Mouse (Mus musculus) intestine, postnatal 0 days (tissue): Measurements from ENCODE around the gene Ckap5. TPM values are rescaled to one million over a fixed set of nuclear protein-coding genes. Genes with fewer than 3 reads are reported as not detected.
A peak's percentile ranks its signal among the peaks of the same experiment; 100 is the strongest.

Experiments used
- ATAC-seq: fragments of 200-750 bp; cut with Nextera tagmentation; 2 replicates; pipeline ENCODE4 v1.8.0; 2017; ENCODE audit warnings: mild to moderate bottlenecking, moderate TSS enrichment, moderate library complexity
- H3K27ac ChIP-seq: fragments of 300-500 bp; sonication (generic); 2 replicates; pipeline ENCODE4 v1.5.1; 2014; ENCODE audit warnings: mild to moderate bottlenecking, low read depth, low read length, moderate library complexity
- H3K27me3 ChIP-seq: fragments of 300-500 bp; sonication (generic); replicated peaks from 2 replicates; pipeline ENCODE4 v1.6.1; 2014; ENCODE audit warnings: low read length, mixed read lengths; ENCODE audit not compliant: control insufficient read depth, insufficient read depth
- H3K36me3 ChIP-seq: fragments of 300-500 bp; sonication (generic); 2 replicates; pipeline ENCODE4 v1.6.1; 2014; ENCODE audit warnings: mild to moderate bottlenecking, moderate library complexity; ENCODE audit not compliant: control insufficient read depth, insufficient read depth
- H3K4me1 ChIP-seq: fragments of 300-500 bp; sonication (generic); replicated peaks from 2 replicates; pipeline ENCODE4 v1.6.1; 2014; ENCODE audit warnings: antibody characterized with exemption, low read length, mixed read lengths; ENCODE audit not compliant: control insufficient read depth, insufficient read depth
- H3K4me2 ChIP-seq: fragments of 300-500 bp; sonication (generic); replicated peaks from 2 replicates; pipeline ENCODE4 v1.6.1; 2014; ENCODE audit warnings: low read depth, mild to moderate bottlenecking, moderate library complexity
- H3K4me3 ChIP-seq: fragments of 300-500 bp; sonication (generic); 2 replicates; pipeline ENCODE4 v1.5.1; 2014; ENCODE audit warnings: low read depth, low read length
- H3K9ac ChIP-seq: fragments of 300-500 bp; sonication (generic); 2 replicates; pipeline ENCODE4 v1.6.1; 2014; ENCODE audit warnings: mild to moderate bottlenecking, low read depth, low read length
- H3K9me3 ChIP-seq: fragments of 300-500 bp; sonication (generic); 2 replicates; pipeline ENCODE4 v1.6.1; 2016; ENCODE audit warnings: mixed run types; ENCODE audit not compliant: control insufficient read depth
- CTCF ChIP-seq: sonication (generic); IDR thresholded peaks from 2 replicates; pipeline ENCODE4 v1.5.1; 2016; ENCODE audit warnings: low read depth, mild to moderate bottlenecking, control low read depth, antibody characterized with exemption, moderate library complexity
- WGBS: fragments of 180-500 bp; shearing (Covaris S2); extraction: QIAGEN DNeasy Blood & Tissue Kit; methylation state at CpG from one replicate; pipeline ENCODE4 v1.1.7; 2014; 5-methylcytosine and 5-hydroxymethylcytosine counted together
- polyA plus RNA-seq: library from polyadenylated mRNA; unstranded; fragments of >200 nt; fragmentation: Nextera tagmentation; extraction: Ambion mirVana; gene quantifications from 2 replicates; pipeline ENCODE4 v1.2.1, GENCODE M21; 2015

The Ckap5 gene
- polyA plus RNA-seq, 1 experiment from 2014 or later, result 19.3 TPM

- Histone ChIP-seq H3K27ac (no peak overlapping the region), H3K4me3 (no peak overlapping the region), H3K27me3 (no peaks in the 10 kb centered on the region), H3K36me3 (no peaks in the 10 kb centered on the region), H3K4me2 (no peak overlapping the region), H3K9me3 (no peaks in the 10 kb centered on the region), H3K4me1 (no peaks in the 10 kb centered on the region), H3K9ac (no peak overlapping the region)
- no peak for TF ChIP-seq CTCF
- 79% methylated on average over 5 of the region's 5 CpGs for whole genome bisulfite sequencing
- no peak for ATAC-seq
Measured at GRCm38 (mm10) chr2:91631826-91632225, 105.3 kb downstream of the Ckap5 start.

GRCm38 (mm10) chr2:91632316-91632715 is 105.8 kb downstream of the Ckap5 start:
- H3K4me3 ChIP-seq, result no peak overlapping the region
- no peak overlapping the region for H3K27ac ChIP-seq
- no peak overlapping the region for H3K4me2 ChIP-seq
- H3K4me1 ChIP-seq, result no peaks in the 10 kb centered on the region
- no peaks in the 10 kb centered on the region for H3K27me3 ChIP-seq
- 48% methylated on average over 5 of the region's 5 CpGs for WGBS
- TF ChIP-seq CTCF, result no peak
- no peak for ATAC-seq
- H3K9me3 ChIP-seq, result no peaks in the 10 kb centered on the region
- no peak overlapping the region for H3K9ac ChIP-seq
- no peaks in the 10 kb centered on the region for H3K36me3 ChIP-seq

GRCm38 (mm10) chr2:91633334-91633977 is 106.9 kb downstream of the Ckap5 start:
- no peak for ATAC-seq
- no peak for TF ChIP-seq CTCF
- H3K4me2 ChIP-seq, result no peak overlapping the region

GRCm38 (mm10) chr2:91634841-91635240 is 108.3 kb downstream of the Ckap5 start:
- 78% methylated on average over 9 of the region's 9 CpGs for WGBS
- no peaks in the 10 kb centered on the region for H3K4me1 ChIP-seq
- no peak overlapping the region for H3K27ac ChIP-seq
- no peaks in the 10 kb centered on the region for H3K36me3 ChIP-seq
- no peak overlapping the region for H3K4me3 ChIP-seq
- H3K27me3 ChIP-seq, result no peaks in the 10 kb centered on the region
- H3K9ac ChIP-seq, result no peak overlapping the region
- H3K9me3 ChIP-seq, result no peaks in the 10 kb centered on the region
- no peak for ATAC-seq
- no peak overlapping the region for H3K4me2 ChIP-seq
- no peak for TF ChIP-seq CTCF

More at GRCm38 (mm10) chr2:91633334-91633977, 106.9 kb downstream of the Ckap5 start:
- WGBS, result 52% methylated on average over 12 of the region's 12 CpGs
- H3K9ac ChIP-seq, result no peak overlapping the region
- H3K4me1 ChIP-seq, result no peaks in the 10 kb centered on the region
- H3K36me3 ChIP-seq, result no peaks in the 10 kb centered on the region
- H3K9me3 ChIP-seq, result no peaks in the 10 kb centered on the region
- no peak overlapping the region for H3K27ac ChIP-seq
- no peaks in the 10 kb centered on the region for H3K27me3 ChIP-seq
- H3K4me3 ChIP-seq, result no peak overlapping the region

- Histone ChIP-seq H3K4me2 (no peak overlapping the region), H3K4me3 (no peak overlapping the region), H3K27ac (no peak overlapping the region), H3K4me1 (no peaks in the 10 kb centered on the region), H3K9ac (no peak overlapping the region), H3K36me3 (no peaks in the 10 kb centered on the region), H3K9me3 (no peaks in the 10 kb centered on the region), H3K27me3 (no peaks in the 10 kb centered on the region)
- TF ChIP-seq CTCF, result no peak
- 87% methylated on average over 11 of the region's 11 CpGs for WGBS
- no peak for ATAC-seq
Measured at GRCm38 (mm10) chr2:91635486-91635885, 108.9 kb downstream of the Ckap5 start.

GRCm38 (mm10) chr2:91636229-91636628 is 109.7 kb downstream of the Ckap5 start, which contains the start of gene F2:
Gene F2, minus strand, starts transcription at chr2:91636414.
- Histone ChIP-seq H3K4me3 (no peak within 1 kb of the TSS), H3K9ac (no peak within 1 kb of the TSS), H3K27me3 (no peaks in the 10 kb centered on the region), H3K4me2 (no peak within 1 kb of the TSS), H3K4me1 (no peaks in the 10 kb centered on the region), H3K36me3 (no peaks in the 10 kb centered on the region), H3K9me3 (no peaks in the 10 kb centered on the region), H3K27ac (peak within 1 kb of the TSS; percentile 35; the same call in 1 of the 2 replicates)
- WGBS, result 69% methylated on average over 8 of the region's 8 CpGs
- TF ChIP-seq CTCF, result no peak
- ATAC-seq, result no peak
